Mouse (Mus musculus) frontal cortex, adult 2 months (tissue): ENCODE data around the gene 1190002N15Rik. TPM values are rescaled to one million over a fixed set of nuclear protein-coding genes. Genes with fewer than 3 reads are reported as not detected.
A peak's percentile ranks its signal among the peaks of the same experiment; 100 is the strongest.

Experiments
- DNase-seq, 2 experiments: peaks; one replicate each; pipeline ENCODE4 v3.0.0; 2022; ENCODE audit warnings: low spot score in 1 of 2; ENCODE audit errors: extremely low spot score in 1 of 2
- polyA plus RNA-seq: library from polyadenylated mRNA; depleted of rRNA; stranded (reverse); fragments of >200 nt; gene quantifications from 2 replicates; pipeline ENCODE4 v1.2.3, GENCODE M21; 2012; rRNA removed

Gene 1190002N15Rik
- 36.6 and 37.6 TPM in 2 replicates for polyA plus RNA-seq

DNA sequence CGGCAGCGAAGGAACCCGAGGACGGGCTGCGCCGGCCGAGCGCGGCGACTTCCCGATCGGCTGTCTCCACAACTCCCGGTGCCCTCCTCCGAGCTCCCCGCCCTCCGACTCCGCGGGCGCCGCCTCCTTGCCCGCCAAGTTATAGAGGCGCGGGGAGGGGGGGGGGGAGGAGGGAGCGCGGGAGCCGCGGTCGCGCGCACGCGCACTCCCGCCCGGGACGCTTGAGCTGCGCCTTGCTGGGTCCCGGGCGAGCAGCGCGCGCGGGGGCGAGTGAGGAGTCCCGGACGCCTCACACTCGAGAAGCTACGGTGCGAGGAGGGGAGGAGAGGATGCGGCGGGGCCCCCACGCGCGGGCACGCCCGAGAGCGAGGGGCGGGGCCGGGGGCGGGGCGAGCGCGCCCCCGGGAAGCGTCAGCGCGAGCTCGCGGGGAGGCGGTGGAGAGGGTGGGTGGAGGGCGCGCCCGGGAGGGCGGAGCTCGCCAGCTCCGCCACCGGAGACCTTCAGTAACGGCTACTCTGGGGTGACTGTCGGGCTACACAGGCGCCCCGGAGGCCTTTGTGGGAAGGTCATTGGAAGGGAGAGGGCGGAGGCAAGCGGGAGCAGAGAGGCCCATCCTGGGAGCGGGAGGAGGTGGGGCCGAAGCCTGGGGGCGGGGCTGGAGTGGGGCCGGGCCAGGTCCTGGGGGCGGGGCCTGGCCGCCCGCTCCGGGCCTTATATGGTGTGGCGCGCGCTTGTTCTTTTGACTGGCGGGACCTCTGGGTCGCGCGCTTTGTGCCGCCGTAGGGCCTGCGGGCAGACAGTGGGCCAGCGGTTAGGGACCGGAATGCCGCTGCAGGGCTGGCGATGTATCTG is at the start of gene 1190002N15Rik:
1190002N15Rik (minus strand) TSS at position 112 of the 853 bp plus-strand sequence.
- DNase-seq = peak; percentile 81 to 92

DNA sequence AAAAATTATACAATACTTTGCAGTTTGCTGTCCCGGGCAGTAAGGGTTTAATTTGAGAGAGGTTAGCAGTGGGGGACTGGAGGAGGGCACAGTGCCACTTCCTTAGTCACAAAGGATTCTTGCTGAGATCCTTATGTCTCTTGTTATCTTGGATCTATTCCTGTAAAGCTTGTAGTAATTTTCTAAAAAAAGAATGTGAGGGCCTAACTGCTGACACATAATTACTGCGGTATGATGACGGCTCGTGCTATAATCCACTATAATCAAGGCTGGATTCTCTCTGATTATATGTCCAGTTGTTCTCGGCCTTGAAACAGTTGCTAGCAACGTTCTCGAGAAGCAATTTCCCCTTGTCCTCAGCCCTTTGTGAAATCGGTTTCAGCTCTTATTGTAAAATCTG is 44.4 kb upstream of the 1190002N15Rik start:
- DNase-seq = no peak

DNA sequence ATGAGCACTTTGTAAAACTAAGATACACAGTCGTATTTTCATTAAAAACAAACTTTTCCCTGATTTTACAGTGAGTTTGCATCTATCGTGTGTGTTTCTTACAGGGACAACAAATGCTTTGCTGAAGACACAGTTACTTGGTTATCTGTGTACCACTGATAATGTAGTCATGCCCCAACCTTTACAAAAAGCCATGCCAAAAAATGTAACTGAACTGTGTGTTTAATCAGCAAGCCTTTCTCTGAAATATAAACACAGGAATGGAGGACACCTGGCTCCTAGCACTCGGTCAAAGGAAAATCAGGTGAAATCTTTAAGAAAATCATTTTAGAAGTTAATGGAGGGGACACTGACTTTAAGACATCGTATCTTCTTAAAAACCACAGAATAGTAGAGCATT is 43.8 kb upstream of the 1190002N15Rik start:
- no peak for DNase-seq

DNA sequence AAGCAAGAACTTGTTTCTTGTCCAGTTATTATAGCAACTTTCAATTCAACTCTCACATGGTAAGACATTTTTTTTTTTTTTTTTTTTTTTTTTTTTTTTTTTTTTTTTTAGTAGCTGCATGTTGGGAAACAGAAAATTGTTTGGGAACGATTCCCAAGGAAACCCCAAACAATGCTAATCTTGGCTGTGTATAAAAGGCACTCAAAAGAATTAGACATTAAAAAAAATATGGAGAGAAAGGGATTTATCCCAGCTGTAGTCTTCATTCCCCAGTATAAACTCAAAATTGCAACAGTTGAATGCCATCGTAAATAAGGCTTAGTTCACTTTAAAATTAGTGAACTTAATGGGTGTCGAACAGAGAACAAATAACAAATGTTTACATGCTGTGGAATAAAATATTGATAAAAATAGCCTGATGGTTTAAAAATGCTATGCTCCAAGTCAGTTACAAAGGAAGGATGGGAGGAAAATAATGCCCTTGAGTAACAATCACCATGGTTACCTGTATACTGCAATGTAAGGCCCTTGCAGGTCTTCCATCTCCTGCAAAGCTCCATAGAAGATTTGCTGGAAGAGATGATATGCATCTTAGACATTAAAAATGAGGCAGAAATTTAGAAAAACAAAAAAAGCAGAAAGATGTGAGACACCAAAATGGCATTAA is 42.3 kb upstream of the 1190002N15Rik start:
- DNase-seq = no peak

DNA sequence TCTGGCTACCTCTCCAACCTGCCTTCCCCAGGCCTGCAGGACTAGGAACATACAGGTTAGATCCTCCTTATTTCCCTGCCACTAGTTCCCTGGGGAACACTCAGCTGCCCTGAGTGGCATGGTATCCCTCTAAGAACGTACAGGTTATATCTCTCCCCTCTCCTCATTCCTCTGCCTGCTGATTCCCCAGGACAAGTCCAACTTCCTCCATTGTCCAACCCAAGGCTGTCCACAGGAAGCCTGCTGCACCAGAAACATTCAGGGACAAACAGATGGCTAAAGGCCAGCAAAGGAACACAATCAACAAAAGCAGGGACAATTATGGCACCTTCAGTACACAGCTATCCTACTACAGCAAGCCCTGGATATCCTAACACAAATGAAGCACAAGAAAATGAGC is 33.9 kb upstream of the 1190002N15Rik start:
- no peak for DNase-seq

DNA sequence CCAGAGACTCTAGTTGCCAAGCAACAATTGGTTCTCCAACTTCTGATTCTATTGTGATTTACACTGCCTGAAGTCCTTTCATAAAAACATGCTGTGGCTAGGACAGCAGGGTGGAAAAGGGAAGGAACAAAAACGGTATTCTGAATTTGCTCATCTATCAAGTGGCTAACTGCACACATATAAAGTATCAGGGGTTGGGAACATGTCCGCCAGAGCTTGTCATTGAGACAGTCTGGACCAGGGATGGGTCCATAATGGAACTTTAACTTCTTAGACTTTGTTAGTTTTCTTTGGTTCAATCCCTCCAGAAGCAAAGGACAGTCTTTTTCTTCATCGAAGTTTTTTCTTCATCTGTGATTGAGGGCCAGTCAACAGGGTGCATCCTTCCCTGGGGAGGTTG is 30.5 kb upstream of the 1190002N15Rik start:
- DNase-seq = no peak

DNA sequence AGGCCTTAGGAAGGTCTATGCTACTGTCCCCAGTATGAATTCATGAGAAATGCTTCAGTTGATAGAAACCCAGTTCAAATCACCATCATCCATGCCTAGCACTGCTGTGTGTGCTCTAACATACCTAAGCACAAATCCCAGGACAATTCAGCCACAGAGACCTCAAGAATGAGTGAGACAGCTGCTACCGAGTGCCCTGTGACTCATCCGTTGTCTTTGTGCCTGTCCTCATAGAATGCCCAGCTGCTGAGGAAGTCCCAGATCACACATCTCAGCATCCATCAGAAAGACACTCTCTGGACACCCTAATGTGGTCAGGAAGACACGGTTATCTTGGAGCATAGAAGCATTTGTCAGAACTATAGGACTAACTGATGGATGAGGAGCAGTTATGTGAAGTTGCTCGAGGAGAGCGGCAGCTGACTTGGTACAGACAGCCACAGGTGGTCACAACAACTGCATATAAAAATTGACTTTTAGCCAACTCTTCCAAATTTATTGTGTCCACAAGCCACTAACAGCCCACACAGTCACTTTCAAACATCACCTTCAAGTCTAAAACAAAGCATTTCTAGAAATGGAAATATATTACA is 29.9 kb upstream of the 1190002N15Rik start:
- no peak for DNase-seq

DNA sequence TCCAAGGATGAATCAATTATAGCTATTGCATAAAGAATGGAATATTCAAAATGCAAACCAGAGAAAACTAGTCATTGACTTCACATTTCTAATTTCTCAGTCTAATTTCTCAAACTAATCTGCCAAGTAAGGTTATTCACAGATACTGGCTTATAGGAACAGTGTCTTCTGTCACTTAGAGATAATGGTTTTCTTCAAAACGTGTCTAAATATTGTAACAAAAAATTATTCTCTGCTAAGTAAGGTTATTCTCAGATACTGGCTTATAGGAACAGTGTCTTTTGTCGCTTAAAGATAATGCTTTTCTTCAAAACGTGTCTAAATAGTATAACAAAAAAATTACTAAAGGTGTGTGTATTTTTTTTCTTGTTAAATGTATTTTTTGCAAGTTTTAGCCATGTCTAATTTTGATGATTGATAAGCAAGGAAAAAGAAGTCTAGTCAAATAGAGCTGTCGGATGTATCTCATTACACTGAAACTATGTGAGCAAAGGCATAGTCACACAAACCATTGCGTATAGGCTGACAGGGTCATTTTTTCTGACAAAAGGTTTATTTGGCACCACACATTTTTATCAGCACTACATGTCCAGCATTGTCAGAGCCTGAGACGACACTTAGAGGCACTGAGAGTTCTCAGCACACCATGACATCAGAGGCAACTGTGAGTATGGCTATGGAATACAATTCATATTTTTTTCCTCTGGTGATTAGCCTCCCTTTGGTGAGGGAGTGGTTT is 19.1 kb upstream of the 1190002N15Rik start:
- no peak for DNase-seq

DNA sequence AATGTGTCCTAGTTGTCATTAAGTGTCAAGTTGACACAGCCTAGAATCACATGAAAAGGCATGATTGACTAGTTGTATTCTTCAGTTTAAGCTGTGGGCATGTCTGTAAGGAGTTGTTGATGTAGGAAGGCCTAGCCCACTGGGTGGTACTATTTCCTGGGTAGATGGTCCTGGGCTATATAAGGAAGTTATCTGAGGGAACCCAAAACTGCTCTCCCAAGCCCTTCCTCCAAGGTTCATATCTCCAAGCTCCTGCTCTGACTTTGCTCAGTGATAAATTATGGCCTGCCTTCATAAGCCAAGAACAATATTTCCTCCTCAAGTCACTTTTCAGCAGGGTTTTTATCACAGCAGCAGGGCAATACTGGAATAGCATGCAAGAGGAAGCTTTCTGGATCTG is 18.4 kb upstream of the 1190002N15Rik start:
- no peak for DNase-seq

DNA sequence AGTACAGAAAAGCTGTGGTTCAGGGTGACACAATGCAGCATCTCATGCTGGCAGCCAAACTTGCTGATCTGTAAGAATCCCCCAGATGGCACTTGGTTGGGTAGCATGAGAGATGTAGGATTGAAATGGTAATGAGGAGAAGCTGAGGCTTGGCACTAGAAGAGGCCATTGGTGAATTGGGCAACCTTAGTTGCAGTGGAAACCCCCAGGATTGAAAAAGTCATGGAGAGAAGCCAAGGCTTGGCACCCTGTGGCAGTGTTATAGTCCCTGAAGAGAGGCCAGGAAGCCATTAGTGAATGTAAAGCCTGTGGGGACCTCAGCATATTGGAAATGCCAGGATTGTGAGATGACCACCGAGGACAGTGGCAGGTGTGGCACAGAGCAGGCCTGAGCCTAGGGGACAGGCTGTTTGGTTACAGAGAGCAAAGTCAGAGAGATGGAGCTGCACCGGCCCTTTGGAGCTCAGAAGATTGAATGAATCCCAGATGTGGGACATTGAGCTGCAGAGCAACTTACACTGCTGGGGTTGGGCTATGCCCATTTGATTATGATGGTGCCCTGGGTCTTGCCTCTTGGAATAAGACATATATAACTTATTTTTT is 12.7 kb upstream of the 1190002N15Rik start:
- DNase-seq = no peak

DNA sequence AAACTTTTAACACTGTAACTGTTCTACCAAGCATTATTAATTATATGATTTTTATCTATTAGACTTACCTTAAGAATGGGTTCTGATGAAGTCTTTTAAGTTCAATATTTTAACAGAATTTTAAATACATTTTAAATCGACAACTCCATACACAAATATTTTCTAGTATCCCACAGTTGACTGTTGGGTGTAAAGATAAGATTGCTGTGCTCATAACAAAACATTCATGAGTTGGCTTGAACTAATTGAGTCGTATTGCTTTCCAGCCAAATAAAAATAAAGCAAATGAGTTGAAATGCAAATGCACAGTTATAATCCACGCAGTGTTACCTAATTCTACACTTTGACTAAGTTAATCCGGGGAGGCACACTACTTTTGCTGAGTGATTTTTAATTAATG is 6.0 kb upstream of the 1190002N15Rik start:
- no peak for DNase-seq

DNA sequence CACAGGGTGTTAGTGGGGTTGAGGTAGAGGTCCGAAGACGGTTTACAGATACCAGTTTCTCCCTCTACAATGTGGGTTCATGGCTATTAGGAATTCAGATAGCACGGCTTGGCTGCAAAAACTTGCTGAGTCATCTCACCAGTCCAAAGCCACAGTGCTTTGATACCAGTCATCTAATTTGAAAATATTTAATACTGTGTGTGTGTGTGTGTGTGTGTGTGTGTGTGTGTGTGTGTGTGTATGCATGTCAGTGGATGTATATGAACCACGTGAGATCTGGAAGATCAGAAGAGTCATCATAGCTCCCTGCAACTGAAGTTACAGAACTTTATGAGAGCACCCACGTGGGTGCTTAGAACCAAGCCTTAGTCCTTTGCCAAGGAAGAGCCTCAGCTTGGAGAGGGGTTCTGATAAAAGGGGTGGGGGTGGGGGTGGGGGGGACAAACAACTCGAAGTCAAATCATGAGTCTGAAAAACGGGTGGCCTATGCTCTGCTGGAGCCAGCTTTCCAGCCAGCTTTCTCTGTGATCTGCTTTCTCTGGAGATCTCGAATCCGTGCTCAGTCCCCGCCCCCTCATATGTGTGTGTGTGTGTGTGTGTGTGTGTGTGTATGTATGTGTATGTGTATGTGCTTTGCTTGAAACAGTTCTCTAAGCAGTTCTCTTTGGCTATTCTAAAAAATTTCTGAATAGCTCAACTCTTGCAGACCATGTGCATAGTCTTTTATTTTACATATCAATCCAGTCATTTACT is 2.6 kb upstream of the 1190002N15Rik start:
- no peak for DNase-seq

DNA sequence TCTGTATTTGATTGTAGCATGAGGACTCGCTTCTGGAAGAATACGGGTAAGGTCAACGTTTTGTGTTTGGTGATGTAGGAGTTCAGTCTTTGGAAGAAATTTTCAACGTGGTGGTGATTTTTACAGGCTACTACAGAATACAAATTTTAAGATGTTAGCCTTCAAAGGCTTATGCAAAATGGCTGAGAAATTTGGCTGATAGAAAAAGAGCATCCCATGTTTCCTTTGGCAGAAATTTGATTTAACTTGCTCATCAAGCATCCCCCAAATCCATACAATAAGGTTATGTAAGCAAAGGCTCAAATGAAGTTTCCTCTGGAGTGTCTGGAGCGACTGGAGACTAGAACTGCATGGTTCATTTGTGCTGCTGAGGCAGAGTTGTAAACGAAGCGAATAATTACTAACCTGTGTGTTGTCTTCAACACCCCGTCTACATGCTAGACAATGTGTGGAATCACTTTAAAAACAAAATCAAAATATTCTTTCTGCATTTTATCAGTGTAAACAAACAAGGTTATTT is 1.5 kb upstream of the 1190002N15Rik start:
- no peak for DNase-seq

DNA sequence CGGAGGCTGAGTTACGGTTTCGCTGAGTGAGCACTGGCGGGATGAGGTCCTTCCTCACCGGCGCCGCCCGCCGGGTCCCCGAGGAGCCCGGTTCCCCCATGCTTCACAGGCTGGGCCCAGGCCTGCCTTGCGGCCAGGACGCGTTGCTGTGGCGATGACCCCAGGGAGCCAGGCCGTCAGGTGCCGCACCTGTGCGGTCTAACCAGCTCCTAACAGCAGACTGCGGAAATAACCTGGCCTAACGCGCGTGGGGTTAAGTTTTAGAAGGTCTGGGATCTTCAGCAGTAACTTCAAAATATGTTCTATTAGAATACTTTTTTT is 902 bp upstream of the 1190002N15Rik start:
- DNase-seq = no peak

DNA sequence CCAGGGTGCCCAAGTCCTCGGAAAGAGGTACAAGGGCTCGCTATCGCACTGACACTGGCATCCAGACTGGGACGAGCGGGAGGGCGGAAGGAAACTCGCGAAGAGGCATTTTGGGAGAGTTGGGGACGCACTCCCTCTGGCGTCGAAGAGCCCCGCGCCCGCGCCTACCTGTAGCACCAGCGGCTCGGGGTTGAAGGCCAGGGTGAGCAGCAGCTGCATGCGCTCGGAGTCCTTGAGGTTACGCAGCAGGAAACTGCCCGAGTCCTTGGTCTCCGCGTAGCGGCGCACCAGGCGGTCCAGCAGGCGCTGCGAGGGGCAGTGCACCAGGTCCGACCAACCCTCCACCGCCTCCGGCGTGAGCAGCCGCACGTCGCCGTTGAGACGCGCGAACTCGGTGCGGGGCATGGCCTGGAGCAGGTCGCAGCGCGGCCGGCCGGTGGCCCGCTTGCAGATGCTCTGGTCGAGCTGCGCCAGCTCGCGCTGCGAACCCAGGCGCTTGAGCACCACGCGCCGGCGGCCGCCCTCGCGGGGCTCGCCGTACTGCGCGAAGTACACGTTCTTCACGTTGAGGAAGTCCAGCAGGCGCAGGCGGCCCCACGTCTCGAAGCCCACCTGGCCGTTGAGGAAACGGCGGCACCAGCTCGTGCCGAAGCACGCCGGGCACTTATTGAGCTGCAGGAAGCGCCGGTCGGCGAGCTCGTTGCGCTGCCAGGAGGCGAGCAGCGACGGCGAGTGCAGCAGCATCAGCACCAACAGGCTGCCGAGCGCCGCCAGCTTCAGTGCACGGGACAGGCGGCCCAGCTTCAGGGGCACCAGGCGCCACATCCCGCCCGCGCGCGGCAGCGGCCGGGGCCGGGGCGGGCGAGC is 597 bp downstream of the 1190002N15Rik start:
- peak; percentile 43 to 58 for DNase-seq

DNA sequence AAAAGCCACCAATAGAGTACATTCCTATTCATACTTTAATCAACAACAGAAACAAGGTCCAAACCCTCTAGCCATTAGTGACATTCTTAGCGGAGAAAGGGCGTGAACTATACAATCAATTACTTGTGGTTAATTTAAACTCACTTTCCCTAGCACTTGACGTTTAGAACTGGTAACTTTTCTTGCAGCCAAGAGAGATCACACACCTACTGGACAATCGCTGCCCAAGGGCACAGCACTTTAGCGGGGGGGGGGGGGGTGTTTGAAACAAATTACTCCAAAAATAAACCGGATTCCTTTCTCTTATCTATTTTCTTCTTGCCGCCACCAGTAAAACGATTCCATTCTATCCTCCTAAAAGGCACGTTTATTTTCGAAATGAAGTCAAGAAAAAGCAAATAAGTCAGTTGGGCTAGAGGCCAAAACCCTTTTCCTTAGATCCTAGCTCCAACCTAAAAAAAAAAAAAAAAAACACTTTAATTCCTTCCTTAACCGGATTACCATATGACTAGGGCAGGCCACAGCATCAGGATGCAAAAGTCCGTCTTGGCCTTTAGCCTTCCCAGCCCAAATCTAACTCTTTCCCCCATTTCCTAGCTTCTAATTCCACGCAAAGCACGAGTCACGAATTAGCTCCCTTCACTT is 1.5 kb downstream of the 1190002N15Rik start:
- DNase-seq = no peak

DNA sequence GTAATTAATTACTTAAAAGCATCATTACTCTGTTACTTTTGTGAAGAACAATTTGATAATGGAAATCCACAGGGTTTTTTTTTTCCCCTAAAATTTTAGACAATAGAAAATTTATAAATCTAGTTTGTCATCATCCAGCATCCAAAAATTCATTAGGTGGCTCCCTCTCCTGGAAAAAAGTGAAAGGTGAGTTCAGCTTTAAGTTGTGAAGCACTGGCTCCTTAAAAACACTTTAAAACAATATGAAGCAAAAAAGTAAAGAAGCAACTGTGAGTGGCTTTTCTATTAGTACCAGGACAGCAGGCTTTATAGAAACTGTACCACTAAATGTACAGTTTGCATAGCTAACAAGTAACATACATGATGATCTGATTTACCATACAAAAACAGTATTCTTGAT is 3.1 kb downstream of the 1190002N15Rik start:
- DNase-seq = peak in 1 of 2 experiments; percentile 53

DNA sequence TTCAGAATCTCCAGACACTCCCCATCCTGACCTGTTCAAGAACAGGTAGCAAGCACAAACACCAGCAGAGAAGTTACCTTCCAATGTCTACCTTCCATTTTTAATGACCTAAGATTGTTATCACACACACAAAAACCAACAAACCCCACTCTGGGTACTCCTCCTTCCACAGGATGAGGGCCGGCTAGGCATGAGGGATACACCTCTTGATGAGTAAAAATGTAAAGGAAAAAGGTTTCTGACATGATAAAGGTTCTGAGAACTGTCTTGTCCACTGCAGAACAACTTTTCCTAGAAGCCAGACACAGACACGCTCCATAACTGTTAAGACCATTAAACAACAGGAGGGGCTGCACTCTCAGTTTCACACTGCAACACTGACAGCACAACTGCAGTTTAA is 3.7 kb downstream of the 1190002N15Rik start:
- no peak for DNase-seq
